Mouse (Mus musculus): ENCODE data around the gene Pdcl2. TPM values are rescaled to one million over a fixed set of nuclear protein-coding genes. Genes with fewer than 3 reads are reported as not detected.

Pdcl2 gene
- polyA plus RNA-seq (2015; fragmentation: Nextera tagmentation; extraction: Ambion mirVana) = not detected in 2 replicates

GRCm38 (mm10) chr5:76330953-76331352 is at the start of gene Pdcl2:
Pdcl2 (minus strand) TSS chr5:76331156.
- Histone ChIP-seq H3K36me3 (ENCODE audit: control insufficient read depth, insufficient read depth, low read length) (no peaks in the 10 kb centered on the region), H3K9me3 (ENCODE audit: control insufficient read depth, low read length) (no peaks in the 10 kb centered on the region), H3K4me2 (ENCODE audit: low read depth, low read length) (no peak within 1 kb of the TSS), H3K4me1 (replicated peaks; ENCODE audit: control insufficient read depth, insufficient read depth, low read length) (no peaks in the 10 kb centered on the region), H3K27me3 (ENCODE audit: control insufficient read depth, insufficient read depth, low read depth, low read length) (no peaks in the 10 kb centered on the region), H3K27ac (ENCODE audit: low read length) (no peak within 1 kb of the TSS), H3K9ac (ENCODE audit: low read length) (no peak within 1 kb of the TSS), H3K4me3 (ENCODE audit: low read length) (no peak within 1 kb of the TSS)
- WGBS = 84% methylated on average over 7 of the region's 7 CpGs
- ATAC-seq (ENCODE audit: low read depth) = no peak

GRCm38 (mm10) chr5:76379216-76379615 is 48.3 kb upstream of the Pdcl2 start:
- Histone ChIP-seq H3K4me2 (ENCODE audit: low read depth, low read length) (no peak overlapping the region), H3K27ac (ENCODE audit: low read length) (no peak overlapping the region), H3K4me3 (ENCODE audit: low read length) (no peak overlapping the region), H3K9ac (ENCODE audit: low read length) (no peak overlapping the region), H3K36me3 (ENCODE audit: control insufficient read depth, insufficient read depth, low read length) (no peaks in the 10 kb centered on the region), H3K4me1 (replicated peaks; ENCODE audit: control insufficient read depth, insufficient read depth, low read length) (no peaks in the 10 kb centered on the region), H3K27me3 (ENCODE audit: control insufficient read depth, insufficient read depth, low read depth, low read length) (no peaks in the 10 kb centered on the region), H3K9me3 (ENCODE audit: control insufficient read depth, low read length) (no peaks in the 10 kb centered on the region)
- 33% methylated on average over 3 of the region's 3 CpGs for WGBS
- ATAC-seq (ENCODE audit: low read depth) = no peak

DNA sequence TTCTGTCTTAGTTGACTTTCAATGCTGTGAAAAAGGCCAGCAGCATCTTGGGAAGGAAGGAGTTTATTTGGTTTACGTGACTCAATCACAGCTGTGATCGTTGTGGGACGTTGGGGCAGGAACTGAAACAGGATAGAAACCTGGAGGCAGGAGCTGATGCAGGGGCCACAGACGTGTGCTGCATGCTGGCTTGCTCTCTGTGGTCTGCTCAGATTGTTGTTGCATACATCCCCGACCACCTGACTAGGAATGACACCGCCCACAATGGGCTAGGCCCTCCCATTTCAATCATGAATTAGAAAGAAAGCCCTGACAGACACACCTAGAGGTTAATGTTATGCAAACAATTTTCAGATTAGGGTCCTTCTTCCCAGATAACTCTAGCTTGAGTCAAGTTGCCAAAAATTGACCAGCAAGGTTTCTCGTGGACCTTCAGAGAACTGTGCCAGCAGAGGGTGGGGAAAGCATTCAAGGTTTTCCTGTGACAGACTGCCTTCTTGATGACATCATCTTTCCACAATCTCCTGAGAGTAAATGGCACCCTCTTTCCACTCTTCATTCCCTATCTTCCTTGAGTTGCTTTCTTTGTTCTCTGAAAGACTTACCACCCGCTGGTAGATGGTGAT is 38.4 kb upstream of the Pdcl2 start:
- H3K4me3 ChIP-seq (ENCODE audit: low read length) = no peak overlapping the region
- H3K4me2 ChIP-seq (ENCODE audit: low read depth, low read length) = no peak overlapping the region
- H3K4me1 ChIP-seq (replicated peaks; ENCODE audit: control insufficient read depth, insufficient read depth, low read length) = no peaks in the 10 kb centered on the region
- no peak for ATAC-seq (ENCODE audit: low read depth)
- no peaks in the 10 kb centered on the region; the same call in 1 of the 2 replicates for H3K27me3 ChIP-seq (ENCODE audit: control insufficient read depth, insufficient read depth, low read depth, low read length)
- H3K9me3 ChIP-seq (ENCODE audit: control insufficient read depth, low read length) = no peaks in the 10 kb centered on the region
- H3K9ac ChIP-seq (ENCODE audit: low read length) = no peak overlapping the region
- H3K36me3 ChIP-seq (ENCODE audit: control insufficient read depth, insufficient read depth, low read length) = no peaks in the 10 kb centered on the region
- no peak overlapping the region for H3K27ac ChIP-seq (ENCODE audit: low read length)
- 57% methylated on average over 8 of the region's 8 CpGs for WGBS

- Histone ChIP-seq H3K9me3 (ENCODE audit: control insufficient read depth, low read length) (no peaks in the 10 kb centered on the region), H3K27me3 (ENCODE audit: control insufficient read depth, insufficient read depth, low read depth, low read length) (peaks cover 5% of the 10 kb centered on the region; the same call in 1 of the 2 replicates), H3K4me1 (replicated peaks; ENCODE audit: control insufficient read depth, insufficient read depth, low read length) (peaks cover 8% of the 10 kb centered on the region), H3K27ac (ENCODE audit: low read length) (no peak overlapping the region), H3K36me3 (ENCODE audit: control insufficient read depth, insufficient read depth, low read length) (no peaks in the 10 kb centered on the region), H3K4me2 (ENCODE audit: low read depth, low read length) (no peak overlapping the region), H3K9ac (ENCODE audit: low read length) (no peak overlapping the region), H3K4me3 (ENCODE audit: low read length) (no peak overlapping the region)
- 24% methylated on average over 5 of the region's 5 CpGs for WGBS
- ATAC-seq (ENCODE audit: low read depth) = peak; percentile 86; the same call in 1 of the 2 replicates
Observed at GRCm38 (mm10) chr5:76365406-76365805, 34.5 kb upstream of the Pdcl2 start.

DNA sequence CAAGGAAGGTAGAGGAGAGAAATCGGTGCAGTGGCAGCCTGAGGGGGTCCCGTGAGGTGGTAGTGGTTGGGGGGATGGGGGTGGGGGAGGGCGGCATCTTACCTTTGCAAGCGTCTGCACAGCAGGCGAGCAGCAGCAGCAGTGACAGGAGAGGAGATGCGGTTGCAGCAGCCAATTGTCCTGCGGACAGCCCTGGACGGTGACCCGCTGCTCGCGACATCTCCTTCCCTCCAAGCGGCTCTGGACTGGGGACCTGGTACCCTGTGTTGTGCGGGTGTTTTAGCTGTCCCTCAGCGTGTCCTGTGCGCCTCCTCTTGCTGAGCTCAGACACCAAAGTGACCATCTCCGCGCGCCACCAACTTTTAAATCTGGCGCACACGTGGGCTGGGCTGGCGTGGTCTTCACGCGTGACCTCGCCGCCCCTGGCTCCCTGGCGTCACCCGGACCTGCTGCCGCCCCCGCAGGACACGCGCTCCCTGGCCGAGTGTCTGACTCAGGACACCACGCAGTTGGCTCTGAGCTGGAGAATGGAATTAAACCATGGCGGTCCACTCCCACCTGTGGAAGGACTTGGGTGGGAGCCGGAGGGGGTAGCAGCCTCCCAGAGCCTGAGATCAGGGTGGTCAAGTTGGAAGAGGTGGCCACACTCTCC is 32.6 kb upstream of the Pdcl2 start, which contains the start of gene Nmu:
Gene Nmu, minus strand, starts transcription at position 336 of the 652 bp plus-strand sequence.
- no peaks in the 10 kb centered on the region for H3K36me3 ChIP-seq (ENCODE audit: control insufficient read depth, insufficient read depth, low read length)
- 5% methylated on average over 33 of the region's 35 CpGs for whole genome bisulfite sequencing
- peak within 1 kb of the TSS; percentile 36 for H3K9ac ChIP-seq (ENCODE audit: low read length)
- peaks cover 5% of the 10 kb centered on the region; the same call in 1 of the 2 replicates for H3K27me3 ChIP-seq (ENCODE audit: control insufficient read depth, insufficient read depth, low read depth, low read length)
- peak within 1 kb of the TSS; percentile 62 for H3K4me2 ChIP-seq (ENCODE audit: low read depth, low read length)
- peaks cover 8% of the 10 kb centered on the region for H3K4me1 ChIP-seq (replicated peaks; ENCODE audit: control insufficient read depth, insufficient read depth, low read length)
- no peaks in the 10 kb centered on the region for H3K9me3 ChIP-seq (ENCODE audit: control insufficient read depth, low read length)
- no peak within 1 kb of the TSS for H3K27ac ChIP-seq (ENCODE audit: low read length)
- no peak for ATAC-seq (ENCODE audit: low read depth)
- peak within 1 kb of the TSS; percentile 32 for H3K4me3 ChIP-seq (ENCODE audit: low read length)

- H3K4me1 ChIP-seq (replicated peaks; ENCODE audit: control insufficient read depth, insufficient read depth, low read length) = peaks cover 8% of the 10 kb centered on the region
- H3K4me3 ChIP-seq (ENCODE audit: low read length) = no peak overlapping the region
- H3K27me3 ChIP-seq (ENCODE audit: control insufficient read depth, insufficient read depth, low read depth, low read length) = peaks cover 5% of the 10 kb centered on the region; the same call in 1 of the 2 replicates
- 62% methylated on average over 4 of the region's 4 CpGs for WGBS
- no peaks in the 10 kb centered on the region for H3K9me3 ChIP-seq (ENCODE audit: control insufficient read depth, low read length)
- H3K27ac ChIP-seq (ENCODE audit: low read length) = no peak overlapping the region
- no peak for ATAC-seq (ENCODE audit: low read depth)
- H3K4me2 ChIP-seq (ENCODE audit: low read depth, low read length) = no peak overlapping the region
- H3K36me3 ChIP-seq (ENCODE audit: control insufficient read depth, insufficient read depth, low read length) = no peaks in the 10 kb centered on the region
- no peak overlapping the region for H3K9ac ChIP-seq (ENCODE audit: low read length)
Observed at GRCm38 (mm10) chr5:76360786-76361185, 29.8 kb upstream of the Pdcl2 start.

DNA sequence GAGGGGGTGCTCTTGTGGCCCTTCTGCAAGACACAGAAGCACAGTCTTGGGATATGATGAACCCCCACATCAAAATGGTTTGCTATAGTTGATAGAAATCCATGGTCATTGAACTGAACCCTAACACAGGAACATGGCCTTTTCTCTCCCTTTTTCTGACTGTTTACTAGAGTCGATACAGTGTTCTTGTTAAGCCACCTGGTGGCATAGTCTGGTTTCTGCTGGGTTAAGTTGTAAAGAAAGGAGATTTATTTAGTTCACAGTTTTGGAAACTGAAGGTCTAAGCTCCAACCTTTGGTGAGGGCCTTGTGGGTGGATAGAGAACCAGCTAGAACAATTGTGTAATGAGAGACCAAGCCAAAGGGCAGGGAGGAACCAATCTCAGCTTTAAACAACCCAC is 29.1 kb upstream of the Pdcl2 start:
- Histone ChIP-seq H3K4me2 (ENCODE audit: low read depth, low read length) (no peak overlapping the region), H3K27me3 (ENCODE audit: control insufficient read depth, insufficient read depth, low read depth, low read length) (peaks cover 5% of the 10 kb centered on the region; the same call in 1 of the 2 replicates), H3K4me3 (ENCODE audit: low read length) (no peak overlapping the region), H3K4me1 (replicated peaks; ENCODE audit: control insufficient read depth, insufficient read depth, low read length) (peaks cover 8% of the 10 kb centered on the region), H3K9ac (ENCODE audit: low read length) (no peak overlapping the region), H3K9me3 (ENCODE audit: control insufficient read depth, low read length) (no peaks in the 10 kb centered on the region), H3K36me3 (ENCODE audit: control insufficient read depth, insufficient read depth, low read length) (no peaks in the 10 kb centered on the region), H3K27ac (ENCODE audit: low read length) (no peak overlapping the region)
- no peak for ATAC-seq (ENCODE audit: low read depth)
- WGBS = 74% methylated on average over 1 of the region's 1 CpGs

DNA sequence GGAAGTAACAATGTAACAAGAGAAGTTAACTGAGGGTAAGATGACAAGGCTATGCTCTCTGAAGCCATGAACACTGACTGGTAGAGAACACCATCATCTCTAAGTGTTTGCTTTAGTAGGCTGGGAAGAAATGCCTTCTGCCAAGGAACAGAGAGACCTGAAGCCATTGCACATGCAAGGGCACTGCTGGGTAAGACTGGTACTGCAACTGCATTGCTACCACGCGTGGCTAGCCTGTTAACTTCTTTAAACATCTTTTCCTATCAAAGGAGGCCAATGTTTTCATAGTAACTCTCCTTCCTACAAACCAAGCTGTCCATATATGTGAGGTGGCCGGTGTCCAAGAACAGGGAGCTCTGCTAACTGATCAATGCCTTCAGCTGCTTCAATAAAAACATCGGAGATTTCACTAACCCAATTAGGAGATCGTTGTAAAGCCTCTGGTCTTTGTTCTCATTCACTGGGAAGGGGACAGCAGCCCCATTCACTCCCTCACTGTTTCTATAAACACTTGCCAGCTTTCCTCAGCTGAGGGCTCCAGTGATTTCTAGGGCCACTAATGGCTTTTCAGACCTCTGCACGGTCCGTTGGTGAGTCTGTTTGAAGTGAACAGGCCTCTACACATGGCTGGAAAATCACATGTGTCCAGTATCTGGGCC is 21.1 kb upstream of the Pdcl2 start:
- H3K36me3 ChIP-seq (ENCODE audit: control insufficient read depth, insufficient read depth, low read length) = no peaks in the 10 kb centered on the region
- no peak overlapping the region for H3K4me2 ChIP-seq (ENCODE audit: low read depth, low read length)
- H3K9me3 ChIP-seq (ENCODE audit: control insufficient read depth, low read length) = no peaks in the 10 kb centered on the region
- ATAC-seq (ENCODE audit: low read depth) = 0 out of 2 replicates have a peak, but pooled peaks have one; percentile 31
- no peak overlapping the region for H3K4me3 ChIP-seq (ENCODE audit: low read length)
- no peak overlapping the region for H3K9ac ChIP-seq (ENCODE audit: low read length)
- H3K4me1 ChIP-seq (replicated peaks; ENCODE audit: control insufficient read depth, insufficient read depth, low read length) = no peaks in the 10 kb centered on the region
- H3K27ac ChIP-seq (ENCODE audit: low read length) = no peak overlapping the region
- WGBS = 58% methylated on average over 7 of the region's 7 CpGs
- no peaks in the 10 kb centered on the region for H3K27me3 ChIP-seq (ENCODE audit: control insufficient read depth, insufficient read depth, low read depth, low read length)

DNA sequence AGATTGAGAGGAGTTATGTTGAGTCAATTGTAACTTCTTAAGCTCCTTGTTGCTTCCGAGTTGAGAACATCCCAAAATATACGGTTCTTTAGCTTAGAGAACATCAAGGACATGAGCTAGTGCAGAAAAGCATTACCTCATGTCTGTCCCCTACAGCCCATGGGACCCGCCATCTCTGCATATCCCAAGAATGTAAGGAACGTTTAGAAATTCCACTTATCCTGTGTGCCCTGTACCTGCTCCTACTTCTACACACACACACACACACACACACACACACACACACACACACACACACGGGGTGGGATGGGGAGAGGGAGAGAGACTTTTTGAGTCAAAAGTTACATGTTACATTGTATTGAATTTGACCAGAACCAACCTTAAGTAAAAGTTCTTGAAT is 20.6 kb upstream of the Pdcl2 start:
- Histone ChIP-seq H3K9me3 (ENCODE audit: control insufficient read depth, low read length) (no peaks in the 10 kb centered on the region), H3K4me3 (ENCODE audit: low read length) (no peak overlapping the region), H3K9ac (ENCODE audit: low read length) (no peak overlapping the region), H3K4me1 (replicated peaks; ENCODE audit: control insufficient read depth, insufficient read depth, low read length) (no peaks in the 10 kb centered on the region), H3K4me2 (ENCODE audit: low read depth, low read length) (no peak overlapping the region), H3K27ac (ENCODE audit: low read length) (no peak overlapping the region), H3K27me3 (ENCODE audit: control insufficient read depth, insufficient read depth, low read depth, low read length) (no peaks in the 10 kb centered on the region), H3K36me3 (ENCODE audit: control insufficient read depth, insufficient read depth, low read length) (no peaks in the 10 kb centered on the region)
- ATAC-seq (ENCODE audit: low read depth) = peak; percentile 70; the same call in 1 of the 2 replicates
- WGBS = 48% methylated on average over 5 of the region's 5 CpGs
